Mouse (Mus musculus) cerebellum, postnatal 36 days (tissue): ENCODE results near the gene Crtc1.

ENCODE experiments used
- DNase-seq, 2 experiments: peaks; one replicate each; pipeline ENCODE4 v3.0.0; 2021 to 2022; ENCODE audit warnings: mixed read lengths in 2 of 2

Gene Crtc1

DNA sequence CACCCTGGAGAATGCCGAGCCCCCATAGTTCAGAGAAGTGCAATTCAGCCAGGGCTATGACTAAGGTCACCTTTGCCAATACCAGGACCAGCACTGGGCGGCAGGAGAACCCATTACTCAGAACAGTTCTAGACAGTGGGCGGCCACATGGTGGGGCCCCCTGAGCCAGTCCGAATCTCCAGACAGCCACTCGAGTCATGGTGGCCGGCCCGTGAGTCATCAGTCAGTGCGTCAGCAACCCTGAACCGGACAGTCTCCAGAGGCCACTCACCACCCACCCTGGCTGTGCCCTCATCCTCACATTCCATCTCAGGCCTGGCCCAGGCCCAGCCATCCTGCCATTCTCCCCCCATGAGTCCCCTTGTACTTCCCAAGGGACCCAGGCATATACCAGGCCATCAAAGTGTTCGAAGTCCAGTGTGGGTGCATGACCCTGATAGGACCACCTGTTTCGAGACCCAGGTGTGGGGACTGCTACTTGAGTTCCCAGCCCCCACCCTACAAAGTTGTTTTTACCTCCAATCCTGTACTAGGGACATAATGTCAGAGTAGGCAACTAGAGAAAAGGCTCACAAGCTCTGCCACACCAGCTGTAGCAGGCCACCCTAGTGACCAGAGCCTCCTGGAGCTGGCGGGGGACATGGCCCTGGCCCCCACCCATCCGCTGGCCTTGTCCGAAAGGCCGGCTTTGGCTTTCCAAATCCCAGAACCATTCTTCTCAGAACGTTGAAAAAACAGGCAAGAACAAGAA lies 22.6 kb upstream of the Crtc1 start:
- no peak for DNase-seq

DNA sequence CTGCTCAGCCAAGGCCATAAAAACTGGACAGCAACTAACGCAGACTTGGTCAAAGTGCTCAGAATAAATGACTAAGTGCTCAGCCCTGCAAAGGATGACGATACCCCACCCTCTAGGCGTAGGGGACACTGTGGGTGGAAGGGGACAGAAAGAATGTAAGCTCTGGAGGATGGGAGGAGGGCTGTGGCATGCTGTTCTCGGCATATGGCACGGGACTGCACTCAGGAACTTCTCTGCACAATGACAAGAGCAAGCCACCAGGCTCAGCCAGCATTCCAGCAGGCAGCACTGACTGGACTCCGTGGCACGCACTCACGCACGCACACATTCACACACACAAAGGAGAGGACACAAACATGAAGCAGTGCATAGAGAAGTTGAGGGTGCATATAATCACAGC lies 21.2 kb upstream of the Crtc1 start:
- DNase-seq: peak; percentile 55 to 63

DNA sequence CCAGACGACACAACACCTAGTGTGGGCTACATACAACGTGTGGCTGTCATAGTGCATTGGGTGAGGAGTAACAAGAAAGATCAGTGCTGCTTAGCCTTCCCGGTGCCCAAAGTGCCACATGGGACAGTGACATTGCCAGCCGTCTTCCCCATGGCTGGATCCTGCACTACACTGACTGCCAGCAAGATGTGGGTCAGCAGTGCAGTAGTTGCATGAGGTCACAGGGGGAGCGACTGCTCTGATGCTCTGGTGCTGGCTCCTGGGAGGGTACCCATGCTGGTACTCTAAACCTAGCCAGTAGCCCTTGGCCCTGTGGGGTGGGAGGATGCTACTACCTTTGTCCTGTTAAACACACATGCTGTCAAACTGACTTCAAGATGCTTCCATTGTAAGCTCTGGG lies 20.8 kb upstream of the Crtc1 start:
- no peak for DNase-seq

DNA sequence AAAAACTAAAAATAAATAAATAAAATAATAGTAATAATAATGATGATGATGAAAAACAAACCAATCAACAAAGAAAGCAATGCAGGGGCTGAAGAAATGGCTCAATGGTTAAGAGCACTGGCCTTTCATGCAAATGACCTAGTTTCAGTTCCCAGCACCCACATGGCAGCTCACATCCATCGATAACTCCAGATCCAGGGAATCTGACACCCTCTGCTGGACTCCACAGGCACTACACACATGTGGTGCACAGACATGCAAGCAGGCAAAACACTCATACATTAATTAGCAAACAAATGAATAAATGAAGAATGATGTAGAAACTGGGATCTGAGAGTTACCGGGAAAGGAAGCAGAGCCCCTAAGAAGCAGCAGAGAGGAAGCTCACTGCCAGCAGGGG lies 20.3 kb upstream of the Crtc1 start:
- DNase-seq: no peak

DNA sequence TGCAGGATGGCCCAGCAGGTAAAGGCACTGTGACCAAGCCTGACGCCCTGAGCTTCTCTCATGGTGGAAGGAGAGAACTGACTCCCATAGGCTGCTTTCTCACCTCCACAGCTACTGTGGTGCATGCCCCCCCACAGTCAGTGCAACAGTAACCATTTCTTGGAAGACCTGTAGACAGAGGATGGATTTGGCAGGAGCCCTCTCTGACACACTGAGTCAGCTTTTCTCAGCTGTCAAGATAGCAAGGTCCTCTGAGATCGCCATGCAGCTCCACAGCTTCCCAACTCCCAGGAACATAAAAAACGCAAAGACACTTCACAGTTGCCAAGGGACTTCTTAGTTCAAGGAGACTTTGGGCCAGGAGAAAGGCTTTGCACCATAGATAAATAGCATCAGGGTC lies 19.1 kb upstream of the Crtc1 start:
- no peak for DNase-seq

DNA sequence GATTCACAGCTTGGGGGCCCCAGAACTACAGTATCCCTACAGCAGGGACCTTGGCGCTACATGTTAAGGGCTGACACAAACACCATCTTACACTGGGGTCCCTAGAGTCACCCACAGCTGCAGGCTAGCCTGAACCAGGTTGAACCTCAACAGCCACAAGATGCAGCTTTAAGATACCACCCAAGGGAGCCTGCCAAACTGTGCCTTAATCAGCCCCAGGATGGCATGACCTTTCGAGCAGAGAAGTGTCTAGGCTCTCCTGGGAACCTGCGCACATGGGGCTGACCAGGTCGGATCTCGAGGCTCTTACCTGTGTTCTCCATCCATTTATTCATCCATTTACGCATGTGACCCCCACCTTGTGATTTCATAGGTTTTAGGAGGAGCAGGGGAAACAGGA lies 18.5 kb upstream of the Crtc1 start:
- no peak for DNase-seq

DNA sequence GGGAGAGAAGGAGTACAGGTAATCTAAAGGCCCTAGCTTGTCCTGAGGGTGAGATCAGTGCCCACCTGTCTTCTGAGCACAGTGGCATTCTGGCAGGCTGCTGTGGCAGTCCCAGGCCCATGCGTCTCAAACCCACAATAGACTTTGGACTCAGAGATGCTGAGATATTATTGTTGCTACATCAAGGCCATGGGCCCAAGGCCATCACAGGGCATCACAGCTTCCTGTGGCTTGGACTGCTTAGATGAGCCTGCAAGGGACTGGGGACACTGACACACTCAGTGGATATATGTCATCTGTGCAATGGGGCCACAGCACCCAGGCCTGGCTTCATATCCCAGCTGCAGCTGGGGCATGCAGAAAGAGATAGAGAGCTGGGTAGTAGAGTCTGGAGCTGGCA lies 17.6 kb upstream of the Crtc1 start:
- no peak for DNase-seq

DNA sequence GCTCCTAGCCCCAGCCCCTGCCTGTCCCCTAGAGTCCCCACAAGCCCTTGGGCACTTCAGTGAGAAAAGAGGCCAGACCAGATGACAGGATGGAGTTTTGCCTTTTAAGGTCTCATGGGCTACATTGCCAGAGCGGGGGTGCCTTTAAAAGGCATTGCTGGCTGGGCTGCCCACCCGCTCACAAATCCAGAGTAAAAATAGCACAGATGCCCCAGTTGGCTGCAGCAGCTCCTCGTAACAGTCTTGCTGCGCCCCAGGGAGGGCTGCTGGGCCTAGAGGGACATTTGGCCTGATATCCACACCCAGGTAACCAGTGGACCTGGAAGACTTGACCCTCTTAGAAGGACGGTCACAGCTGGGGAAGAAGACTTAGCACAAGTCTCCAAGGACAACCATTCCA lies 14.5 kb upstream of the Crtc1 start:
- no peak for DNase-seq

DNA sequence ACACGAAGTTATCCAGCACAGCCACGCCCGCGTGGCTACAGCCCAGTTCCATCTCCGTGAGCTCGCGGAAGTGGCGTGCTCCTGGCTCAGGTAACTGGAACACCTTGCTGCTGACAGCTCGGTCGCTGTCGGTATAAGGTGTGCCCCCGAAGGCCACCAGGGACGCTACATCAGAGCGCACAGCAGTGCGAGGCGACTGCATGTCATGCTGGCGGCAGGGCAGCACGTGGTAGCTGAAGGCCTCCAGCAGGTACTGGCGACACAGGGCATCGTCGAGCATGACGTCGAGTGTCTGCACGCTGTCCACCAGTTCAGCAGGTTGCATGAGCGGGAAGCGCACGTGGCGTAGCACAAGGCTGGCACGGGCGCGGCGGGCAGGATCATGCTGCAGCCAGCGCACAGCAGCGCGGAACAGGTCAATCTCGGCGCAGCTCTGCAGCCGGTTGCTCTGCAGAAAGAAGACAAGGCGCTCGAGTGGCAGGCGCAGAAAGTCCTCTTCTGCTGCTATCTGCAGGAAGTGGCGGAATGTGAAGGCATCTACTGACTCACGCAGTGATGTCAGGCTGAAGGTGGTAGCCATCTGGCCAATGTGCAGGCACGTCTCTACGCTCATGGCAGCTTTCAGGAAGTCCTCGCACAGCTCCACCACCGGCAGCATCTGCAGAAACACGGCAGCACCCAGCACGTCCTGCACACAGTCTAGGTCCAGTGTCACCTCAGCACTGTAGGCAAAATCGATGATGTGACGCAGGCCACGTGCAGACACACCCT lies 13.0 kb upstream of the Crtc1 start:
- no peak for DNase-seq

DNA sequence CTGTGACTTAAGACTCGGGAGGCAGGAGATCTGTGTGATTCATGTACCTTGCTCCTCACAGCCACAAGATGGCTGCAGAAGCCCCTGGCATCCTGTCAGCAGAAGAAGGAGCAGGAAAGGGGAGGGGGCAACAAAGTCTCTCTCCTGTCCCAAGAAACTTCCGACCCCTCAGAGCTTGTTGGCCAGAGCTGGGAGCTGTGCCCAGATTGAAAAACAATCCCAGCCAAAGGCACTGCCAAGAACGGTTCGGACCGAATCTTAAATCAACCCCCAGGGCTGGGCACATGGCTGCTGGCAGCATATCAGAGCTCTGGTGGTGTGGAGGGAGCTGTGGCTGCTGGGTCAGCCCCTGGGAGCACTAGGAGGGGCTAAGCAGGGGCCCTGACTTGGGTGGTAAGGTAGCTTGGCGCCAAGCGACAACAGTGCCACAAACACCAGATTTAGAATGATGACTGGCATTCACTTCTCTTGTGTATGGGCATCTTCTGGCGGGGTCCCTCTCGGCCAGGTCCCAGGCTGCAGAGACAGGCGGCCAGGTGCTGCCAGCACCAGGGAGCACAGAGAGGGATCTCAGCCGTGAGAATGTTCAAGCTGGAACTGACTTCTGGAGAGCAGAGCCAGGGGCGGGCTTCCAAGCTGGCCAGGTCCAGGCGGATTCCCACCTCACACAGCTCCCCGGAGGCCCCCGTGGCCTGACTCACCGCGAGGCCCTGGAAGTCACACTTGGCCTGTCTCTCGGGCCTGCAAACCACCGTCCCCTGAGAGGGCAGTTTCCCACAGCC lies 8.5 kb upstream of the Crtc1 start:
- DNase-seq: peak in 1 of 2 experiments; percentile 43

DNA sequence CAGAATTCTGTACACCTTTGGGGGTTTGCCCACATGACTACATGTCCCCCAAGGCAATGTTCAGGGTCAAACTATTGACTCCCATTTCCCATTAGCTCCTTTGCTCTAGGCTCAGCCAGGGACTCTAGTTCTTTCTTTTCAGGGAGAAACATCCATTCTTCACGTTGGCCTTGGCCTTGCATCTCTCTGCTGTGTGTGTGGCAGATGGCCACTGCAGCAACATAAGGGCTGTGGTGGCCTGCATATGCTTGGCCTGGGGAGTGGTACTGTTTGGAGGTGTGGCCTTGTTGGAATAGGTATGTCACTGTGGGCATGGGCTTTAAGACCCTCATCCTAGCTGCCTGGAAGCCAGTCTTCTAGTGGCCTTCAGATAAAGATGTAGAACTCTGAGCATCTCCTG lies 6.6 kb upstream of the Crtc1 start:
- DNase-seq: no peak

DNA sequence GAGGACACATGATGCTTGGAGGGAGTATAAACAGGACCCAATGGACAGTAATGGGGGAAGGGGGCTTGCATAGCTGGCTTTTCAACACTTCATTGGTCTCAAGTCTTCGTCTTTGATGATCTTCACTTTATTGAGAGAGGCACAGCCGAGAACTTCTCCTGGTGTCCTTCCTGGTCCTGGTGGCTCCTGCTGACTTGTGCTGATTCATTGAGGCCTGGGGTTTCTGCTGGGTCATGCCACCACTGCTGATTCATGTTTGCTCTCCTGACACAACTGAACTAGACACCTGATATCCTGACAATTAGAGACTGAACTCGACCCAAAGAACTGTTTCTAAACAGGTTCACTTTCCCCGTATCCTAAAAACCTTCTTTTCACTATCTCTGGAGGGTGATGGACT lies 3.9 kb upstream of the Crtc1 start:
- DNase-seq: no peak

DNA sequence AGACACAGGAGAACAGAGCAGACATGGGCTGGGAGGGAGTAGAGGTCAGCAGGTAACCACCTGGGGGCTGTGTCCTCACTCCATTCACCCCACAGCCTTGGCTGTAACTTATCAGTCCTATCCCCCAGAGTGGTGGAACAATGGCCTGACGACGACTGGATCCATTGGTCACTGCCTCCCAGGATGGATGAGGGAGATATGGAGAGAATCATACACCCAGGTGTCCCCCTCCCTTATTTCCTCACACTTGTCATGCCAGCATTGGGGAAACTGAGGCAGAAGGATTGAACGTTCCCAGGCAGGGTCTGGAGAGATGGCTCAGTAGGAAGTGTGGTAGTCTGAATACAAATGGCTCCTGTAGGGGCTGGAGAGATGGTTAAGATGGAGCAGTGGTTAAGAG lies 2.2 kb upstream of the Crtc1 start:
- DNase-seq: no peak

DNA sequence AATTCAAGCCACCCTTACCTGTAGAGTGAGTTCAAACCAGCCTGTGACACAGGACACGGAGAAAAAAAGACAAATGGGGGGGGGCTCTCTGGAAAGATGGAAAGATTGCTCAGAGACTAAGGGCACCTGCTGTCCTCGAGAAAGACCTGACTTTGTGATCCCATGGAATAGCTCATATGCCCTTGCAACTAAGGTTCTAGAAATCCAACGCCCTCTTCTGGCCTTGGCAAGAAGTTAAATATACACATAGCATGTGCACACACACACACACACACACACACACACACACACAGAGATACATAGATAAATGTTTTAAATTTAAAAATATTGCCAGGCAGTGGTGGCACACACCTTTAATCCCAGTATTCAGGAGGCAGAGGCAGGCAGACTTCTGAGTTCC lies 867 bp upstream of the Crtc1 start:
- DNase-seq: no peak

DNA sequence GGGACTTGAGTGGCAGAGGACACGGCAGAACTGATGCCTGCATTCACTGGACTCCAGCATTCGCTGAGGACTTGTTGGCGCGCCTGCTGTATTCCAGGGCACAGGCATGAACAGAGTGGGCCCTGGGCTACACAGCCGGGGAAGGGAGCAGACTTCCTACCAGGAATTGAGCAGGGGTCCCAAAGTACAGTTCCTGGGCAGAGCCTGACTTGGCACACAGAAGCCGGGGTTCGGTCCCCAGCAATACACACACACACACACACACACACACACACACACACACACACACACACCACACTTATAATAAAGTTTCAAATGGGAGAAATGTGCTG lies 435 bp upstream of the Crtc1 start:
- DNase-seq: no peak

DNA sequence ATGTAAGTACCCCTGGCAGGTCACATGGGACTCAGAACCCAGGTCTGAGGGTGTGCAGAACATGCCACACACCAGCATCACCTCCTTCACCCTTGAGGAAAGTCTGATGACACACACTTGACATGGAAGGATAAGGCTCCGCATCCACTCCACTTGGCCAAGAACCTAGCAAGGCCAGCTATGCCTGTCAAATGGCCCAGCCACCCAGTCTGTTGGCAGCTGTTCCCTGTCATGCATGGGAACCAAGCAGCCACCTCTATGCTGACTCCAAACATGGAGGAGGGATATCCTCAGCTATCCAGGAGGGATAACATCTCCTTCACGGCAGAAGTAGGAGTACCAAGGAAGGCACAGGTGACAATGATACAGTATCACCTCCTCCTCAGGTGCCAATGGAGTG lies 956 bp downstream of the Crtc1 start:
- DNase-seq: no peak

DNA sequence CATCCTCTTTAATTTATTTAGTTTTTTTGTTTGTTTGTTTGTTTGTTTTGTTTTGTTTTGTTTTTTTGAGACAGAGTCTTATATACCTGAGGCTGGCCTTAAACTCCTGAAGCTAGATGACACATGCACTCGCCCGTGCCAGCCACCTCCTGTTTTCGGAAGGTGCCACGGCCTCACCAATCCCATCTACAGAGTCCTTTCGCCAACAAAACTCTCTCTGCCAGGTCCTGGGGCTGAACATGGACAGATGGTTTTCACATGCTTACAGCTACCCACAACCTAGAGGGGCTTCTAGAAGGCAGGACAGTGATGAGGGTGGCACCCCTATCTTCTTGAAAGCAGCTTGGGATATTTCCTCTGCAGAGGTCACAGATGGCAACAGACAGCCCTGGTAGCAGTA lies 4.2 kb downstream of the Crtc1 start:
- DNase-seq: peak; percentile 57 to 61

DNA sequence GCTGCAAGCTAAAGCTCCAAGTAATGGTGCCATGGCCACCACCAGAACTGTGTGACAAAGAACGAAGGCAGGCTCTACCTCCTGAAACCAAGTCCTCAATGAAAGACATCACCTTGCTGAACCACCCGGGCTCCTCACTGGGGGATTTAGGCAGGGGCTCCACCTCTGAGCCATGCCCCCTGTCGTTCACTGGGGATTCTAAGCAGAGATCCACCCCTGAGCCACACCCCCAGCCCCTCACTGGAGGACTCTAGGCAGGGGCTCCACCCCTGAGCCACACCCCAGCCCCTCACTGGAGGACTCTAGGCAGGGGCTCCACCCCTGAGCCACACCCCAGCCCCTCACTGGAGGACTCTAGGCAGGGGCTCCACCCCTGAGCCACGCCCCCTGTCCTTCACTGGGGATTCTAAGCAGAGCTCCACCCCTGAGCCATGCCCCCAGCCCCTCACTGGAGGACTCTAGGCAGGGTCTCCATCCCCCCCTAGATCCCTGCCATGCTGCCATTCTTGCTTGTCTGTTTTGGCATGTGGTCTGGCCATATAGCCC lies 6.3 kb downstream of the Crtc1 start:
- no peak for DNase-seq

DNA sequence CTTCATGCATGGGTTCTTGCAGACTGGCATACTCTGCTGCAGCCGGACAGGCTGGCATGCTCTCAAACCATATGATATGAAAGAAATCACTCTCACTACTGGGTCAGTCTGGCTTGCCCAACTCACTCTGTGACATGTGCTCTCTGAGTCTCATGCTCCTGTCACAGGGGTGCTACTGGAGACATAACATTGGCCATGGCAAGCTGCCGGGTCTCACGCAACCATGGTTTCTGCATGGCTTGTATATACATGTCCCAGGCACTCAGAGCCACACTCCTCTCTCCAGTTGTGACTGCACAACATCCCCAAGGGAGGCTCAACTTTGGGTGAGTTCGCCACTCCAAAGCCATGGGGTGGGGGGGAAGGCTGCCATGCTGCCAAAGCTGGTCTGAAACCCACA lies 8.2 kb downstream of the Crtc1 start:
- no peak for DNase-seq

DNA sequence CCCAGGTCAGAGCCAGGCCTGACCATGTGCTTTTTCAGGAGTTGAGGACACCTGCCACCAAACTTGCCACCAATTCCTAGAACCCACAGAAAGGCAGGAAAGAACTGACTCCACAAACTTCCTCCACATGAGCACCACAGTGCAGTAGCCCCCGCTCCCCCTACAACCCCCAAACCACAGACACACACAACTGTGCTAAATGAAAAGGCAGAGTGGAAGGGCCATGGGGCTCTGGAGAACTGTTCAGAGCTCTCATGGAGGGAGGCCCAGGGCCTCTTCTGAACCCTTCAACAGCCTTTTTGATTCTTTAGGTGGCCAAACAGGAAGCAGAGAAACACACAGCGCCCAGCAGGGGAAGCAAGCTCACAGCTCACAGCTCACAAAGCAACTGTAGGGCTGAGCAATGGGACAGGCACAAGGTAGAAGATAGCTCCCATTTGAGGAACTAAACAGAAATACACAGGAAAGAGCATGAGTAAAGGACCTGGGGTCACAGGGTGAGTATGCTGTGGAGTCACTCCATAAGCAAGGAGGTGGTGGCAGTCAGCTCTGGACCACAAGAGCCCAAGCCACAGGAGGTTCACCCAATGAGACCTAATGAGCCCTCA lies 13.0 kb downstream of the Crtc1 start:
- no peak for DNase-seq

DNA sequence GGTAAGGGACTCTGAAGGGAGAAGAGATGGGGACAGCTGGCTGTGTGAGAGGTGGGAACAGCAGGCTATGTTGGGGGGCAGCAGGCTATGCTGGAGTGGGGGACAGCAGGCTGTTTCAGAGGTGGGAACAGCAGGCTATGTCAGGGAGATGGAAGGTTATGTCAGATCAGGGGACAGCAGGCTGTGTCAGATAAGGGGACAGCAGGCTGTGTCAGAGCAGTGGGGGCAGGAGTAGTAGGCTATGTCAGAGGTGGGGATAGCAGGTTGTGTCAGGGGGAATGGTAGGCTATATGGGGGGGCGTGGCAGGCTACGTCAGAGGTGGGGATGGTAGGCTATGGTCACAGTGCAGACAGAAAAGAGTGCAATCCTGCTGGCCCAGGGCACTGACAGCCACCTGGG lies 16.7 kb downstream of the Crtc1 start:
- no peak for DNase-seq

DNA sequence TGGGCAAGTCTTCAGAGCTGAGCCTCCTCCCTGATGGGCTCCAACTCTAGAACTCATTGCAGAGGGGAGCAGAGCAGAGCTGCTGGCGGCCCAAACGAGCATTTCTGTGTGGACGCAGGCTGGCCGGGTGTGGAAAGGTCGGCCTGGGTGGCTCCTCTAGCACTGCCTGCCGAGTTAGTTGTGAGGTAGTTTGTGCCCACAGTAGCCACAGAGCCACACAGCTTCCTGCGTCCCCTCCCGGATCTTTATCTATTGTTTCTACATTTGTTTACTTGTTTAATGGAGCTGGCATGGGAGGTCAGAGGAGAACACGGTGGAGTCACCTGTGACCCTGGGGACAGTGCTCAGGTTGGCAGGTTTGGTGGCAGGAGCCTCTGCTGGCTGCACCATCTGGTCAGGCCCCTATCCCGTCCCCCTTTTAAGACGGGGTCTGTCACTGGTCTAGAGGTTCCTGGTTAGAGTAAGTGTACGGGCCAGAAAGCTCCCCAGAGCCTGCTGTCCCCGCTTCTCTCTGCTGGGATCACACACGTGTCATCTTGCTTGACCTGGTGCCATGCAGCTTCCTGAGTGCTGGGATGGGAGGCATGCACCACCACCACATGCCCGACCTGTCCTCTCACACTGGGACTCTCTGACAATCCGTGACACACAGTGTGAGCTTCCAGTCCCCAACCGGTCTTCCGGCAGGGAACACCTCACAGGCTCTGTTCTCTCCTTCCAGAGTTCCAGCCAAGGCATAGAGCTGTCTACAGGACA lies 17.9 kb downstream of the Crtc1 start:
- DNase-seq: no peak
